Mouse (Mus musculus) intestine, embryonic 14.5 days (tissue): ENCODE measurements at regions not wholly inside any gene's neighbourhood (a gene's known extent, or its start where the extent isn't known, plus 50 kb on each side); places are given as distances from the start of the nearest gene placed in this dataset.

Experiments used
- ATAC-seq: fragments of 200-750 bp; cut with Nextera tagmentation; replicated peaks from 2 replicates; pipeline ENCODE4 v1.8.0; 2017; ENCODE audit warnings: low read depth, moderate number of reproducible peaks, moderate TSS enrichment, moderate library complexity; ENCODE audit not compliant: low FRiP score, low TSS enrichment
- DNase-seq: peaks from one replicate; pipeline ENCODE4 v3.0.0-alpha.2; 2018; ENCODE audit warnings: low spot score
- H3K27ac ChIP-seq: fragments of 300-500 bp; sonication (generic); 2 replicates; pipeline ENCODE4 v1.5.1; 2014; ENCODE audit warnings: low read depth, mild to moderate bottlenecking, control low read depth
- H3K27me3 ChIP-seq: fragments of 300-500 bp; sonication (generic); replicated peaks from 2 replicates; pipeline ENCODE4 v1.6.1; 2014; ENCODE audit warnings: low read length, control low read depth; ENCODE audit not compliant: control insufficient read depth, insufficient read depth
- H3K36me3 ChIP-seq: fragments of 300-500 bp; sonication (generic); 2 replicates; pipeline ENCODE4 v1.6.1; 2014; ENCODE audit warnings: low read length, control low read depth; ENCODE audit not compliant: control insufficient read depth, insufficient read depth
- H3K4me1 ChIP-seq: fragments of 300-500 bp; sonication (generic); replicated peaks from 2 replicates; pipeline ENCODE4 v1.6.1; 2014; ENCODE audit warnings: low read length, control low read depth, mixed read lengths; ENCODE audit not compliant: control insufficient read depth, insufficient read depth
- H3K4me2 ChIP-seq: fragments of 300-500 bp; sonication (generic); 2 replicates; pipeline ENCODE4 v1.6.1; 2014; ENCODE audit warnings: low read length
- H3K4me3 ChIP-seq: fragments of 300-500 bp; sonication (generic); 2 replicates; pipeline ENCODE4 v1.5.1; 2014; ENCODE audit warnings: low read depth, low read length, control low read depth, mixed read lengths
- H3K9ac ChIP-seq: fragments of 300-500 bp; sonication (generic); 2 replicates; pipeline ENCODE4 v1.6.1; 2014; ENCODE audit warnings: mild to moderate bottlenecking, low read length
- H3K9me3 ChIP-seq: fragments of 300-500 bp; sonication (generic); 2 replicates; pipeline ENCODE4 v1.6.1; 2016; ENCODE audit warnings: low read length, control low read depth; ENCODE audit not compliant: control insufficient read depth
- WGBS: fragments of 180-500 bp; shearing (Covaris S2); extraction: QIAGEN DNeasy Blood & Tissue Kit; methylation state at CpG from one replicate; pipeline ENCODE4 v1.1.7; 2014; 5-methylcytosine and 5-hydroxymethylcytosine counted together

DNA sequence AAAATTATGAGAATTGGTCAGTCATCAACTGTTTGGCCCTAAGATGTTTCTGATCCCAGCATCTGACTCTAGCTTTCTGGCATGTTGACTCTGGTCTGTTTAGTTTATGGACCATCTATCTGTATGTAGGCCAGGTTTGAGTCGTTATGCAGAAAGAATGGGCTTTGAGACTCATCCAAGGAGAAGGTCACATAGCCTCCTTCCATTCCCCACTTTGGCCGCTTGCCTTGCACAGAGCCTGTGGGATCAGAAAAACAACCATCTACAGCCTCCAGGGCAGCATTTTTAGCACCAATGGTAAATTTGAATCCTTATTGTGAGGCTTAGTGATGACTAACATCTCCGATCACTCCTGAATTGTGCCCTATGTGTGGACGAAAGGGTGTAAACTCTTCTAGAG, 257.9 kb upstream of the Id4 start:
- WGBS, result 87% methylated on average over 4 of the region's 4 CpGs
- Histone ChIP-seq H3K9me3 (no peaks in the 10 kb centered on the region), H3K4me1 (no peaks in the 10 kb centered on the region), H3K9ac (no peak overlapping the region), H3K27ac (no peak overlapping the region), H3K36me3 (no peaks in the 10 kb centered on the region), H3K4me2 (no peak overlapping the region), H3K27me3 (no peaks in the 10 kb centered on the region), H3K4me3 (no peak overlapping the region)
- ATAC-seq, result no peak
- DNase-seq, result no peak

DNA sequence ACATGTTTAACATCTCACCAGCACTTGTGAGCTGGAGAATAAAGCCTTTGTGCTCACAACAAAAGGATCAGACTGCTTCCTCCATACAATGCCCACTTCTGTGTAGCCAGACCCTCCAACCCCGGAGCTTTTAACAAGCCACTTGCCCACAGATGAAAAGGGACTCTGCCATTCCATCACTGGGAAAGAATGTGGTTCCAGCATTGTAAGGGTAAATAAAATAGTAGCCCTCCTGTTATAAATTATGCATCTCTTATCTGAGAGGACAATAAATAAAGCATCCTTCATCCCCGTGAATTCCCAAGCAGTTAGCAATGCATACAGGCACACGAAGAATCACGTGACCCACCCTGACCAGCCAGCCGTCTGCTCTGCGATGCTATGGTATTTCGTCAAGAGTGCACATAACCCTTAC, 247.7 kb upstream of the Id4 start:
- Histone ChIP-seq H3K4me1 (no peaks in the 10 kb centered on the region), H3K9me3 (no peaks in the 10 kb centered on the region), H3K27me3 (no peaks in the 10 kb centered on the region), H3K4me2 (no peak overlapping the region), H3K27ac (no peak overlapping the region), H3K4me3 (no peak overlapping the region), H3K9ac (no peak overlapping the region), H3K36me3 (no peaks in the 10 kb centered on the region)
- ATAC-seq, result 0 out of 2 replicates have a peak, but pooled peaks have one; percentile 32
- DNase-seq, result no peak
- 40% methylated on average over 7 of the region's 7 CpGs for WGBS

DNA sequence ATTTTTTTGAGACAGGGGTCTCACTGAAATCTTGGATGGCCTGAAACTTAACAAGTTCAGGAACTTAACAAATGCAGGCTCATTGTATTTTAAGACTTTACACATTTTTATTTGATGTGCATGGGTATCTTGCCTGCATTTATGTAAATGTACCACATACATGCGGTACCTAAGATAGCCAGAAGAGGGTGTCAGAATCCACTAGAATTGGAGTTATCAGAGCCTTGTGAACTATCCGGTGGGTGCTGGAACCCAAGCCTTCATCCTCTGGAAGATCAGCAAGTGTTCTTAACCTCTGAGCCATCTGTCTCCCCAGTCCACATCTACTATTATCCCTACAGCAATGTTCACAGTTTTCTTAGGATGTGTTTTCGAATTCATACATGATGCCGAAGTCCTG, 245.7 kb upstream of the Id4 start:
- H3K9me3 ChIP-seq, result no peaks in the 10 kb centered on the region
- no peaks in the 10 kb centered on the region for H3K36me3 ChIP-seq
- H3K27ac ChIP-seq, result no peak overlapping the region
- H3K4me1 ChIP-seq, result no peaks in the 10 kb centered on the region
- no peak for DNase-seq
- no peak overlapping the region for H3K4me2 ChIP-seq
- 88% methylated on average over 4 of the region's 4 CpGs for WGBS
- ATAC-seq, result no peak
- H3K27me3 ChIP-seq, result no peaks in the 10 kb centered on the region
- H3K4me3 ChIP-seq, result no peak overlapping the region
- H3K9ac ChIP-seq, result no peak overlapping the region

DNA sequence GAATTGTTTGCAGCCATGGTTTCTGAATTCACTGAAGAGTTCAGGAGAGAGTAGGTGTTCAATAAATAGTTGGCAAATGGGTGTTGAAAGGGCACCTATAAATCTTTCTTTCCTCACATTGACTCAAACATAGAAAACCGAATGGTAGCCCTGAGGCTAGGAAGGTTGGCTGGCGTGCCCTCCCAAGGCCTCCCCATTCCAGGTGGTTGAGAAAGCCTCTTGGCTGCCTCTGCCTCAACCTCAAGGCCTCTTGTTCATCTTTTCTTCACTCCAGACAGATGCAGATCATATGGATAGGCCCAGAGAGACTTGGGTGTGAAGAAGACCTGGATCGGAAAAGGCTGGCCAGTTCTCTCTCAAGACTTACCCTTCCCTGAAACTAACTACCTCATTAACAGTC, 245.0 kb upstream of the Id4 start:
- ATAC-seq, result no peak
- 89% methylated on average over 3 of the region's 3 CpGs for WGBS
- no peaks in the 10 kb centered on the region for H3K27me3 ChIP-seq
- no peaks in the 10 kb centered on the region for H3K36me3 ChIP-seq
- H3K4me1 ChIP-seq, result no peaks in the 10 kb centered on the region
- H3K9me3 ChIP-seq, result no peaks in the 10 kb centered on the region
- H3K4me3 ChIP-seq, result no peak overlapping the region
- no peak overlapping the region for H3K27ac ChIP-seq
- H3K9ac ChIP-seq, result no peak overlapping the region
- H3K4me2 ChIP-seq, result no peak overlapping the region
- DNase-seq, result no peak

DNA sequence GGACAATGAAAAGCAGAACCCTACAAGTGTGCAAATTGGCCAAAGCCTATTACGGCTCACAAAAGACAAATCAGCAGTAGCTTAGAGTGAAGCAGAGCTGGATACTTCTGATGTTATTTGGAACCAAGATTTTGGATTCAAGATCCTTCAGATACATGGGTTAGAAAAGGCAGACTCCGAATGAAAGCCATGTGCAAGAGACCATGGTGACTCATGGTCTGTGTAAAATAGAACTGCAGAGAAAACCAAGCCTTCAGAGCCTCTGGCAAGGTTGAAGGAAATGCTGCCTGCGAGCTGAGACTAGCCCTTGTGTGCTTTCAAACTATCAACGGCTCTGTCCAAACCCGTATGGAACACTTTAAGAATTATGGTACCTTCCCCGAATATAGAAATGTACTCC, 244.4 kb upstream of the Id4 start:
- Histone ChIP-seq H3K9me3 (no peaks in the 10 kb centered on the region), H3K9ac (no peak overlapping the region), H3K4me2 (no peak overlapping the region), H3K27me3 (no peaks in the 10 kb centered on the region), H3K4me1 (no peaks in the 10 kb centered on the region), H3K4me3 (no peak overlapping the region), H3K36me3 (no peaks in the 10 kb centered on the region), H3K27ac (no peak overlapping the region)
- 87% methylated on average over 6 of the region's 6 CpGs for WGBS
- DNase-seq, result no peak
- ATAC-seq, result no peak

DNA sequence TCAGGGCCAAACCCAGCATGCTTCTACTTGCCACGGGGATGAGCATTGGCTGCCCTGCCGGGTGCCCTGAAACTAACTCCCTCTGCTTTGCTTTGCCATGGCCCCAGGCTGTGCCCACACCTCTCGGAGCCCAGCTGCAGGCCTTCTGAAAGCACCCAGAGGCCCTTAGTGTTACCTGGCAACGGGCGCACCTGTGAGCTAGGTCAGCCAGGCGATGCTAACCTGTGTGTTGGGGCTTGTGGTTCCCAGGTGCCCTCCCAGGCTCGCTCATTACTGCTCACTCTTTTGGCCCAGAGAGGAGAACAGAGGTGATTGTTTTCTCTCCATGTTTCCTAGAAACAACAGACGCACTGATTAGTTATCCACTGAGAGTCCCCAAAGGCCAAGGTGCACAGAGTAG, 243.4 kb upstream of the Id4 start:
- no peaks in the 10 kb centered on the region for H3K4me1 ChIP-seq
- ATAC-seq, result no peak
- no peak overlapping the region for H3K4me3 ChIP-seq
- H3K36me3 ChIP-seq, result no peaks in the 10 kb centered on the region
- WGBS, result 79% methylated on average over 8 of the region's 8 CpGs
- DNase-seq, result no peak
- no peak overlapping the region for H3K27ac ChIP-seq
- H3K27me3 ChIP-seq, result no peaks in the 10 kb centered on the region
- no peak overlapping the region for H3K4me2 ChIP-seq
- no peaks in the 10 kb centered on the region for H3K9me3 ChIP-seq
- no peak overlapping the region for H3K9ac ChIP-seq

DNA sequence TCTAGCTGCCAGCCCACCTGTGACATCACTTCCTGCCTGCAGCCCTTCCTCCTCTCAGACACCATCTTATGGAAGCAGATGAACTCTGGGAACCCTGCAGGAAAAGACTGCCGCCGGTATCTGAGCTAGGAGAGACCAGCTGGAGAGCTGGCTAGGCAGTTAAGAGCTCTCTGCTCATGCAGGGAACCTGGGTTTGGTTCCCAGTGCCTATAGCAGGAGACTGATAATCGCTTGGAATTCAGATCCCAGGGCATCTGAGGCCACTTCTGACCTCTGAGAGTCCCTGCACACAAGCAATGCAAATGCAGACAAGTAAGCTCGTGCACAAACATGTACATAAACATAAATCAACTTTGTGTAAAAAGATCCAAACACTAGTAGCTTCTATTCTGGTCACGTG, 242.4 kb upstream of the Id4 start:
- Histone ChIP-seq H3K9ac (no peak overlapping the region), H3K9me3 (no peaks in the 10 kb centered on the region), H3K36me3 (no peaks in the 10 kb centered on the region), H3K4me1 (no peaks in the 10 kb centered on the region), H3K27me3 (no peaks in the 10 kb centered on the region), H3K27ac (no peak overlapping the region), H3K4me3 (no peak overlapping the region), H3K4me2 (no peak overlapping the region)
- 74% methylated on average over 5 of the region's 5 CpGs for WGBS
- no peak for ATAC-seq
- no peak for DNase-seq

DNA sequence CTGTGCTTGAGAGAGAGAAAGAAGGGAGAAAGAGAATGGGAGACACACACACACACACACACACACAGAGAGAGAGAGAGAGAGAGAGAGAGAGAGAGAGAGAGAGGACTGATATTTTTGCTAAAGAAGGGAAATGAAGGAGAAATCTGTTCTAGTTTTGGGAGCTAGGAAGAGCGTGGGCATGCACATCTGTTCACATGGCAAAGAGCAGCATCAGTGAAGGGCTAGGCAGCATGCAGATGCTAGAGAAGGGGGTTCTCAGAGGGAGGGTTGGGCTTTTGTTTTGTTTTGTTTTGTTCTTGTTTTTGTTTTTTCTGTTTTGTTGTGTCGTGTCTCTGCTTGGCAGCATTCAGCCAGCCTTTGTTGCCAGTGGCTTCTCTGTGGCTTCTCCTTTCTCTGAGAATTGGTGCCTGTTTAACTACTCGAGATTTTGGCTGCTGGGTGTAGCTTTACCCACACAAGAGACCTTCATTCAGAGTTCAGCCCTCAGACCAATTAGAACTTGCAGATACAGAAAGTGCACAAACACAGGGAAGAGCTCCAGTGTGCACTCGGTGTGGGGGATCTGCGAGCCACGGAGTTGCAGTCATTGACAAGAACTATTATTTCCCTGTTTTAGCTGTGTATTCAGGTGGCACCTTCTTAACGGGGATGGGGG, 237.9 kb upstream of the Id4 start:
- no peak overlapping the region for H3K9ac ChIP-seq
- H3K9me3 ChIP-seq, result no peaks in the 10 kb centered on the region
- H3K4me3 ChIP-seq, result no peak overlapping the region
- H3K36me3 ChIP-seq, result no peaks in the 10 kb centered on the region
- H3K27me3 ChIP-seq, result no peaks in the 10 kb centered on the region
- DNase-seq (no peak), ATAC-seq (no peak)
- no peak overlapping the region for H3K4me2 ChIP-seq
- 74% methylated on average over 7 of the region's 7 CpGs for WGBS
- H3K27ac ChIP-seq, result no peak overlapping the region
- H3K4me1 ChIP-seq, result 0 out of 2 replicates have a peak, but pooled peaks cover 2% of the 10 kb centered on the region

DNA sequence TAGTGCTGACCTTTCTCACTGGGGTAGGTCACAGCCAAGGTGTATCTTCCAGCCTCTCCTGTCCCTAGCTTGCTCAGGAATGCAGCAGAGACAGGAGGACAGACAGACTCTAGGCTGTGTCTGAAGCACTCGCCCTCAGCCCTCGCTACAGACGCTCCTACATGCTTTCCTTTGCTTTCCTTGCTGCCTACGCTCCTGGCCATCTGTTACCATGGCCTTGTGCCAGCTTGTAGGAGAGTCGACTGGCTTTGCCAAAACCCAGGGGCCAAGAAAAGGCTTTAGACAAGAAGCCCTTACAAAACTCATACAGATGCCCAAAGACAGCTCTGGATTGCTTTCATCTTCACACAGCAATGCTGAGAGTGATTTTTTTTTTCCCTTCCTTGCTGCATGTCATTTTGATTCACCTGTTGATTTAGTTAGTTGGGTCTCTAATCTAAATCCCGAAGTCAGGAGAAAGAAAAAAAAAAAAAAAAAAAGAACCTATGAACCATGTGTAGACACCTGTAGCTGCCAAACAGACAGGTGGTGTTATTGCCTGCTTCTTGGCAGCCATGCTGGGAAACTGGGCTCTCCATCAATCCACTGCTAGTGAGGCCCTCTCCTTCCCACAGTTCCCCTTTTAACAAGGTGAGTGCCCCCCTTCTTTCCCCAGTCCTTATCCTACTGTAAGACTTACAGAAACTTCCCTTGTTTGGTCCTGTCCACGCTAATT, 233.1 kb upstream of the Id4 start:
- DNase-seq (peak; percentile 58), ATAC-seq (no peak)
- Histone ChIP-seq H3K4me3 (no peak overlapping the region), H3K9ac (no peak overlapping the region), H3K4me2 (no peak overlapping the region), H3K27me3 (no peaks in the 10 kb centered on the region), H3K9me3 (no peaks in the 10 kb centered on the region), H3K36me3 (no peaks in the 10 kb centered on the region), H3K4me1 (0 out of 2 replicates have a peak, but pooled peaks cover 2% of the 10 kb centered on the region), H3K27ac (no peak overlapping the region)
- WGBS, result 44% methylated on average over 7 of the region's 7 CpGs
